Mouse (Mus musculus) right cerebral cortex, postnatal 36 days (tissue): ENCODE measurements around the gene Gm43517.

Experiments
- DNase-seq, 2 experiments: peaks; one replicate each; pipeline ENCODE4 v3.0.0; 2022; ENCODE audit warnings: low spot score in 2 of 2, mixed read lengths in 1 of 2

Gm43517 gene

GRCm38 (mm10) chr12:49384876-49385630 is at the start of gene Gm43517:
Gene Gm43517 (plus strand): TSS chr12:49385174.
- no peak for DNase-seq

DNA sequence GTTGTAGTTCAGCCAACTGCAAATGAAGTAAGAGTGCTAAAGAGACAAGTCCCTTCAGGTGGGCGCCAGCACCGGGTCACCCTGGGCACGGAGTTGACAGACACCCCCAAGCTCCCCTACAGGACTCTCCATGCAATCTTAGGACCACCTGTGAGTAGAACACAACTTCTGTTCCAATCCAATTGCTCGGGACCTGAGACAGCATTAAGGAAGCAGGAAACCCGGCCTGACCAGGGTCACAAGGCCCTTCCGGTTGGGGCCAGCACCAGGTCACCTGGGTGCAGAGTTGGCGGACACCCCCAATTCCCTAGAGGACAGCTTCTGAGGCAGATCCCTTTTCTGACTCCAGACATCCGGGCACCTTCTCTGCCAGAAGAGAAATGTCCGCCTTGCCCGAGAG is 35.3 kb upstream of the Gm43517 start:
- DNase-seq = no peak

DNA sequence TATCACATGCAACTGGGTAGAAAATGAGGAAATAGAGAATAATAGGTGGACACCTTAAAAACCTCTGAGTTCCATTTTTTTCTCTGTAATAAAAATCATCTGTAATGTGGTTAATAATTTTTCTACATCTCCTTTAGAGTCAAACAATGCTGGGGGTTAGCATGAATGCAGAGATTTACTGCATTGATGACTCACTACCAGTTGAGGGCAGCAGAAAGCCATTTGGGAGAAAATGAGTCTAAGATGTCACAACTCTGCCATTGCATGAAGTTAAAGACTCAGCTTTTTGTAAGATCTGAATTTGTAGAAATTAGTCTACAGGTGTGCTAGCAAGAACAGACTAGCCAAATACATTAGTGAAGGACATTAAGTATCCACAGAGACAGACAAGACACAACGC is 16.0 kb upstream of the Gm43517 start:
- no peak for DNase-seq

- DNase-seq = no peak
These were observed 12.8 kb upstream of the Gm43517 start for GRCm38 (mm10) chr12:49372170-49372569.

DNA sequence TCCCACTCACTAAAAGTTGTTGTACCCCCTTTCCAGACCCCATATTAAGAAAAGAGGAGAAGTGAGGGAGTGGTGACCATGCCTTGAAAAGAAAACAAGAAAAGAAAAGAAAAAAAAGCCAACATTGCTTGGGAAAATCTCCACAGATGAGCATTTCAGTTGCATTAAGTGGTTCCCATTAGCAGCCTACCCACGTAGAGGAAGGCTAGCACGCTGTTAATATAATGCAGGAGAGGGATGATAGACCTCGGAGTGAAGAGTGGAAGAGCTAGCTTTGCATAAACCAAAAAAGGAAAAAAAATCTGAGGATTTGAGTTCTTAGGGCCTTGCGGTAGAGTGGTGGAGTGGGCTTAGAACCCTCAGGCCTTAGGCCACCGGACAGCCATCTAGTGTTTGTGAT is 11.8 kb upstream of the Gm43517 start:
- DNase-seq = no peak

GRCm38 (mm10) chr12:49373821-49374605 is 11.0 kb upstream of the Gm43517 start:
- no peak for DNase-seq

DNA sequence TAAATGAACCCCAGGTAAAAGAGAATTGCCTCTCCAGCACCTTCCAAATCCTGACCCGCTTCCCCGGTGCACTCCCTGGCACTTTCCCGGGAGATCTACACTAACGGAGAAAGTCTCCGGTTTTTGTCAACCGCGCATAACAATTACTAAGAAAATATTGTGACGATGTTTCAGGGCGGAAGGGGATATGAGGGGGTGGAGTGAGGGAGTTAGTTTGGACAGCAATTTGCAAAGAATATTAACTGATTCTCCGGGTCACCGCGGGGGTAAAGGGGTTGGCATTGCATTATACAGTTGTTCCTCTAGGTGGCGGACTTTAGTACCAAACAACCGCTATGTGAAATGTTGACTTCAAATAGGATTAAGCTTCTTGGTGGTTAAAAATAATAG is 10.4 kb upstream of the Gm43517 start:
- no peak for DNase-seq

DNA sequence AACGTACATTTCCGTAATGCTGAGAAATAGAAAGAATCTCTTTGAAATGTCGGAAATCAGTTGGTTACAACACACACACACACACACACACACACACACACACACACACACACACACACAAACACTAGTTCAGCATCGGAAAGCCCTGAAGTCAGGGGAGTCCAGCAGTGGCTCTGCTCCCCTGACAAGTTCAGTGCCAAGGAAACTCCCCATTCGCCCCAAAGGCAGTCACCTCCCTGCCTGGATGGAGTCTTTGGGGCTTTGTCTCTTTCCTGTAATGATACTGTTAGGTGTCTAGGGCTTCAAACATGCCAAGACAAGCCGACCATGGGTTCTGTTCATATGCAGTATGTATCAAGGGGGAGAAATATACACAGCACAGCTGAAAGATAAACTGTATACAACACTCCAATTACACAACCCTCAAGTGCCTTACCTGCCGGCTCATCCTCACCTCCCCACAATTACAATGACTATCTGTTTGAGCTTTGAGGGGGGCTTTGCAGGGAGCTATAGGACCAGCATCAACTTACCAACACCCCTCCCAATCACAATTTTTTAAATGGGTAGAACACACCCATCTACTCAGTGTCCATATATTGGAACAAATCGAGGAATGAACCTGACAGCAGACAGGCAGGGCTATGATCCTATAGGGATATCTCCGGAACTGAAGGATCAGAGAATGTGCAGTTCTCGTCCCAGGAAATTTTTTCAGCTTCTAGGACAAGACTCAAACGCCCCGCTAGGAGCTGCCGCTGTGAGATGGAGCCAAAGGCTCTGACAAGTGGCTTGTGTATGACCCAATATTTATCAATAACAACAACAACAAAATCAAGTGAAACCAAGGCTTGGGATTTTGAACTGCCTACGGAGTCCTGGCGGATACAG is 9.3 kb upstream of the Gm43517 start:
- DNase-seq = no peak

GRCm38 (mm10) chr12:49376318-49376992 is 8.5 kb upstream of the Gm43517 start:
- no peak for DNase-seq

DNA sequence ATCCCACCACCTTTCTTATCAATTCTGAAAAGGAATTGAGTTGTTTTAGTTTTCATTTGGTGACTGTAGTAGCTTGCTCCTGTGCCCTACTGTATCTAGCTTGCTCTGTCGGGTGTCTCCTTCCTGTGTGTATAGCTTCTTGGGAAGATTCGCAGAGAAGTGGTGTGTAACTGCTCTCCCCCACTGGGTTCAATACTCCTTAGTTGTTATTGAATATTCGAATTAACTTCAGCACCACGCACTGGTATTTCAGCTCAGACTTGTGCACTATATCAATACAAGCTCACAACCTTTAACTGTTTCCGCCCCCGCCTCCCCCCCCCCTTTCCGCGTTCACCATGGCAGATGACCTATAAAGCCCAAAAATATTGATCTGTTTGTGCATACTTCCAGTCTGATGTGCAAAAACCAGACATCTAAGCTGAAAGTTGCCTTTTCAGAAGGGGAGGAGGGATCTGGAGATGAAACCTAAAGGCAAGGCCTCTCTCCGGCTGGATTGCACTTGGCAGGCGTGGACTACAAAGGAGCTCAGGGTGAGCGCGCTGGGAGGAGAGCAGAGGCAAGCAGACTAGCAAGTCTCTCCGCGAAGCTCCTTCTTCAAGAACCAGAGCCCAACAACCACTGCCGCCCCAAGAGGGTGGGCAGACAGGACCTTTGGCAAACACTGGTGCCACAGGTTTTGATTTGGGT is 7.5 kb upstream of the Gm43517 start:
- no peak for DNase-seq

DNA sequence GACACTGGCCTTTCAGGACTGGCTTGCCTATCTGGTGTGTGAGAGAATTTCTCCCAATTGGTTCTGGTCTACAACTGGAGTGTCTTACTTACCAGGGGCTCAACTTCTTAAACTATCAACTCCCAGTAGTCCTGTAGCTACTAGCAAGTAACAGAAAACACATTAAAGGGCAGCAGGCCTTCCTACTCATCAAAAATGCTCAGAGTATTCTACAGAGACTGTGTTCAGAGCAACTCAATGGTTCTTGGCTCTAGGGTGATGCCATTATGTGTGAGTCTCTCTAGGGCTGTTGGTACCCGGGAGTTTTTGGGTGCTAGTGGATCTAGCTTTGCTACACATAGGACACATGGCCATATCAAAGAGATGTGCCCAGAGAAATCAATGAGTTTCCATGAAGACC is 6.1 kb upstream of the Gm43517 start:
- no peak for DNase-seq

DNA sequence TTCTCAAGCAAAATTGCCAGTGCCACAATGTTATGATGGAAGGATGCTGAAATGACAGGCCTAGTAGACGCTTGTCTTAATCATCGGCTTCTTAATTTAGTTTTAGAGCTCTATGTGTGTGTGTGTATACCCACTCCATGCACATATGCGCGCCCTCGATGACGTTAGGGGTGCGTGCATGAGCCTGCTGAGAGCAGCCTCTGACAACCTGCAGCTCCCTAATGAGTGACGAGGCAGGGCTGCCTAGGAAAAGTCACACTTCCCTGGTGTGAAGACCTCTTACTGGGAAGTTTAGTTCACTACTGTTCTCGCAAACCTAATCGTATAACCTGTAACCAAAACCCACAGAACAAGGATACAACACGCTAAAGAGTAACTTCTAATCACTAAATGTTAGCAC is 5.5 kb upstream of the Gm43517 start:
- no peak for DNase-seq

GRCm38 (mm10) chr12:49380442-49380841 is 4.5 kb upstream of the Gm43517 start:
- DNase-seq = no peak

- DNase-seq = no peak
These were observed 3.9 kb upstream of the Gm43517 start for GRCm38 (mm10) chr12:49381031-49381525.

- no peak for DNase-seq
These were observed 3.1 kb upstream of the Gm43517 start for GRCm38 (mm10) chr12:49381721-49382365.

- peak in 1 of 2 experiments; percentile 55 for DNase-seq
These were observed 2.1 kb upstream of the Gm43517 start, which contains the start of gene Foxg1 for GRCm38 (mm10) chr12:49382565-49383520. Gene Foxg1 (plus strand): TSS chr12:49382660.

DNA sequence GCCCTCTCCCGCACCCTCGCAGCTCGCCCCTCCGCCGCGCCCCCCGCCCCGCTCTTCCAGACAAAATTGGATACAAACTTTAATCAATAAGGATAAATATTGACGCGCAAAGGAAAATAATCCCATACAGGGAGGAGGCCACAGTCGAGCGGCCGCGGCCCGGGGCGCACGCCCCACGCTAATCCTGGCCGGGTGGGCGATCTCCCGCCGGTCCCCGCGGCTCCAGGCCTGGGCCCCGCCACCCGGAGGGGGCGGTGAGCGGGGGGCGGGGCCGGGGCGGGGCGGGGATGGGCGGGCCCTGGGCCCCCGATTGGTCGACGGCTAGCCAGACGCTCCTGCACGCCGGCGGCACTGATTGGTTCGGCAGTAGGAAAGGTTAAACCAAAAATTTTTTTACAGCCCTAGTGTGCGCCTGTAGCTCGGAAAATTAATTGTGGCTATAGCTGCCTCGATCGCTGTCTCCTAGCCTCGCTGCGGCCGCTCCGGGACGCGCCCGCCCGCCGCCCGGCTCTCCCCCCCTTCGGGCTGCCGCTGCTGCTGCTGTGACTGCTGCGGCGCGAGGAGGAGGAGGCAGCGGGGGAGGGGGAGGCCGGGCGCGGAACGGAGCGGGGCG is 1.3 kb upstream of the Gm43517 start:
- peak; percentile 89 to 91 for DNase-seq

DNA sequence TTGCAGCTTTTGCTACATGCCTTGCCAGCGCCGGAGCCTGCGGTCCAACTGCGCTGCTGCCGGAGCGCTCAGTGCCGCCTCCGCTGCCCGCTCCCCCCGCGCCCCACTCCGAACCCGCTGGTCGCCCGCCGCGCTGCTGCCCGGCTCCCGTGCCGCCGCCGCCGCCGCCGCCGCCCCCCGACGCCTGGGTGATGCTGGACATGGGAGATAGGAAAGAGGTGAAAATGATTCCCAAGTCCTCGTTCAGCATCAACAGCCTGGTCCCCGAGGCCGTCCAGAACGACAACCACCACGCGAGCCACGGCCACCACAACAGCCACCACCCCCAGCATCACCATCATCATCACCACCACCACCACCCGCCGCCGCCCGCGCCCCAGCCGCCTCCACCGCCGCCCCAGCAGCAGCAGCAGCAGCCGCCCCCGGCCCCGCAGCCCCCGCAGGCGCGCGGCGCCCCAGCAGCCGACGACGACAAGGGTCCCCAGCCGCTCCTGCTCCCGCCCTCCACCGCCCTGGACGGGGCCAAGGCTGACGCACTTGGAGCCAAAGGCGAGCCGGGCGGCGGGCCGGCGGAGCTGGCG is 589 bp upstream of the Gm43517 start:
- no peak for DNase-seq
